Mouse (Mus musculus) embryonic facial prominence, embryonic 14.5 days (tissue): Measurements from ENCODE around the gene Tapbp. TPM values are rescaled to one million over a fixed set of nuclear protein-coding genes. Genes with fewer than 3 reads are reported as not detected.
A peak's percentile ranks its signal among the peaks of the same experiment; 100 is the strongest.

ENCODE experiments used
- ATAC-seq: fragments of 200-750 bp; cut with Nextera tagmentation; 2 replicates; pipeline ENCODE4 v1.8.0; 2017; ENCODE audit warnings: low read depth, moderate number of reproducible peaks, moderate TSS enrichment
- DNase-seq: peaks from one replicate; pipeline ENCODE4 v3.0.0-alpha.2; 2015; ENCODE audit warnings: low spot score
- H3K27ac ChIP-seq: fragments of 300-500 bp; sonication (generic); replicated peaks from 2 replicates; pipeline ENCODE4 v1.5.1; 2014; ENCODE audit warnings: low read depth, mild to moderate bottlenecking, low read length, moderate library complexity
- H3K27me3 ChIP-seq: fragments of 300-500 bp; sonication (generic); replicated peaks from 2 replicates; pipeline ENCODE4 v1.6.1; 2014; ENCODE audit warnings: low read length; ENCODE audit not compliant: control insufficient read depth, insufficient read depth
- H3K36me3 ChIP-seq: fragments of 300-500 bp; sonication (generic); 2 replicates; pipeline ENCODE4 v1.6.1; 2014; ENCODE audit warnings: low read length, mixed read lengths; ENCODE audit not compliant: control insufficient read depth, insufficient read depth
- H3K4me1 ChIP-seq: fragments of 300-500 bp; sonication (generic); 2 replicates; pipeline ENCODE4 v1.6.1; 2014; ENCODE audit warnings: antibody characterized with exemption, low read length; ENCODE audit not compliant: control insufficient read depth, insufficient read depth
- H3K4me2 ChIP-seq: fragments of 300-500 bp; sonication (generic); 2 replicates; pipeline ENCODE4 v1.6.1; 2014; ENCODE audit warnings: low read depth, mild to moderate bottlenecking, low read length, moderate library complexity, mixed read lengths
- H3K4me3 ChIP-seq: fragments of 300-500 bp; sonication (generic); 2 replicates; pipeline ENCODE4 v1.5.1; 2014; ENCODE audit warnings: low read depth, mild to moderate bottlenecking, low read length
- H3K9ac ChIP-seq: fragments of 300-500 bp; sonication (generic); 2 replicates; pipeline ENCODE4 v1.6.1; 2014; ENCODE audit warnings: low read depth, mild to moderate bottlenecking, low read length, moderate library complexity, mixed read lengths
- H3K9me3 ChIP-seq: fragments of 300-500 bp; sonication (generic); 2 replicates; pipeline ENCODE4 v1.6.1; 2016; ENCODE audit warnings: low read length; ENCODE audit not compliant: control insufficient read depth
- WGBS: fragments of 180-500 bp; shearing (Covaris S2); extraction: QIAGEN DNeasy Blood & Tissue Kit; methylation state at CpG from one replicate; pipeline ENCODE4 v1.1.7; 2014; 5-methylcytosine and 5-hydroxymethylcytosine counted together
- polyA plus RNA-seq: library from polyadenylated mRNA; unstranded; fragments of >200 nt; fragmentation: Nextera tagmentation; extraction: Ambion mirVana; gene quantifications from 2 replicates; pipeline ENCODE4 v1.2.1, GENCODE M21; 2014

Tapbp gene
- polyA plus RNA-seq, 1 experiment from 2014 or later: 31.9 TPM

DNA sequence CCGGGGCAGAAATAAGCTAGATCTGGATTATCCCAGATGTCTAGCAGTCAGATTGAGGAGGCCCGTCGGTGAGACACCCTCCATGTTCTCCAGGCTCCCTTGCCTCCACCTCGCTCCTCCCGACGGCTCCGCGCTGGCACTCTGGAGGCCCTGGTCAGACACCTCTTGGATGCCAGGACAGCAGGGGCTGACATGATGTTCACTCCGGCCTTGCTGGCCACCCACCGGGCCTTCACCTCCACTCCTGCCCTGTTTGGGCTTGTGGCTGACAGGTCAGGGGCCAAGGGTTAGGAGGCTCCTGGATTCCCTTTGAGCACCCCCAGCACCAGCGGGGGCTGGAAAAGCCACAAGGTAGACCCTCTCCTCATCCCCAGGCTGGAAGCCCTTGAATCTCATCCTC, 16.2 kb downstream of the Tapbp start:
- Histone ChIP-seq H3K4me3 (no peak overlapping the region), H3K27me3 (no peaks in the 10 kb centered on the region), H3K4me2 (0 out of 2 replicates have a peak overlapping the region, but pooled peaks have one; percentile 96), H3K36me3 (peaks cover 37% of the 10 kb centered on the region), H3K9ac (peak overlapping the region; percentile 79; the same call in 1 of the 2 replicates), H3K9me3 (no peaks in the 10 kb centered on the region), H3K4me1 (peaks cover 12% of the 10 kb centered on the region), H3K27ac (no peak overlapping the region)
- no peak for ATAC-seq
- DNase-seq: no peak
- 89% methylated on average over 11 of the region's 11 CpGs for WGBS

GRCm38 (mm10) chr17:33932448-33932847, 16.7 kb downstream of the Tapbp start:
- no peak overlapping the region for H3K4me2 ChIP-seq
- H3K4me3 ChIP-seq: no peak overlapping the region
- no peak overlapping the region for H3K27ac ChIP-seq
- DNase-seq: no peak
- no peaks in the 10 kb centered on the region for H3K27me3 ChIP-seq
- 75% methylated on average over 14 of the region's 14 CpGs for WGBS
- no peak overlapping the region for H3K9ac ChIP-seq
- peaks cover 12% of the 10 kb centered on the region for H3K4me1 ChIP-seq
- H3K36me3 ChIP-seq: peaks cover 38% of the 10 kb centered on the region
- no peak for ATAC-seq
- no peaks in the 10 kb centered on the region for H3K9me3 ChIP-seq

DNA sequence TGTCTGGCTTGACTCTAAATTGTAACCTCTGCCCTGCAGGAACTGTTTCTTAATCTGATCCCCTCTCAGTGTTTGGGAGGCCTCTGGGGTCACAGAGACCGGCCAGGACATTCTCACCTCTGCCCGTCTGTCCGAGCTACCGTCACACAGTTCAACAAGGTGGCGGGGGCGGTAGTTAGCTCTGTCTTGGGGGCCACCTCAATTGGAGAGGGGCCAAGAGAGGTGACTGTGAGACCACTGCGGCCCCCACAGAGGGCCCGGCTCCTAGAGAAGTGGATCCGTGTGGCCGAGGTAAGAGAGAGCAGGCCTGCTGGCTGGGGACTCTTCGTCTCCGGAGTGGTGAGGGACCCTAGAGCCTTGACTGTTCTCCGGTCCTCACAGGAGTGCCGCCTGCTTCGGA, 17.3 kb downstream of the Tapbp start:
- Histone ChIP-seq H3K9me3 (no peaks in the 10 kb centered on the region), H3K4me3 (no peak overlapping the region), H3K27ac (no peak overlapping the region), H3K4me2 (no peak overlapping the region), H3K27me3 (no peaks in the 10 kb centered on the region), H3K36me3 (peaks cover 40% of the 10 kb centered on the region), H3K4me1 (peaks cover 12% of the 10 kb centered on the region), H3K9ac (0 out of 2 replicates have a peak overlapping the region, but pooled peaks have one; percentile 8)
- DNase-seq (no peak), ATAC-seq (no peak)
- whole genome bisulfite sequencing: 83% methylated on average over 15 of the region's 15 CpGs

- 89% methylated on average over 20 of the region's 21 CpGs for WGBS
Measured at GRCm38 (mm10) chr17:33935422-33936055, 19.8 kb downstream of the Tapbp start.

DNA sequence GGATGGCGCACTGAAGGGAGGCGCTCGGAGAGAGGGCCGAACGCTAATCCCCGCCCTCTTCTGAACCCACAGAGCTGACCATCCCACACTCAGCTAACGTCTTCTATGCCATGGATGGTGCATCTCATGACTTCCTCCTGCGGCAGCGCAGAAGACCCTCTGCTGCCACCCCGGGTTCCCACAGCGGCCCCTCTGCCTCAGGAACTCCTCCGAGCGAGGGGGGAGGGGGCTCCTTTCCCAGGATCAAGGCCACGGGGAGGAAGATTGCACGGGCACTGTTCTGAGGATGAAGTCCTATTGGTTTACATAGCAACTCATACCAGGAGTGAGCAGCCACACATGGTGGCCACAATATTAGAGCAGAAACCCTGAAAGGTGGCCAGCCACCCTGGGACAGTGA, 21.3 kb downstream of the Tapbp start:
- no peak for DNase-seq
- Histone ChIP-seq H3K9me3 (no peaks in the 10 kb centered on the region), H3K4me1 (peaks cover 12% of the 10 kb centered on the region), H3K4me3 (no peak overlapping the region), H3K36me3 (peaks cover 51% of the 10 kb centered on the region), H3K9ac (no peak overlapping the region), H3K27me3 (no peaks in the 10 kb centered on the region), H3K4me2 (no peak overlapping the region), H3K27ac (no peak overlapping the region)
- 86% methylated on average over 14 of the region's 15 CpGs for WGBS
- no peak for ATAC-seq

More at GRCm38 (mm10) chr17:33935422-33936055, 19.8 kb downstream of the Tapbp start:
- Histone ChIP-seq H3K9me3 (no peaks in the 10 kb centered on the region), H3K36me3 (peaks cover 49% of the 10 kb centered on the region), H3K27me3 (no peaks in the 10 kb centered on the region), H3K4me2 (no peak overlapping the region), H3K27ac (no peak overlapping the region), H3K4me3 (no peak overlapping the region), H3K4me1 (peaks cover 12% of the 10 kb centered on the region), H3K9ac (no peak overlapping the region)
- DNase-seq (no peak), ATAC-seq (no peak)

- Histone ChIP-seq H3K9ac (no peak overlapping the region), H3K4me1 (peaks cover 12% of the 10 kb centered on the region), H3K4me3 (no peak overlapping the region), H3K36me3 (peaks cover 51% of the 10 kb centered on the region), H3K9me3 (no peaks in the 10 kb centered on the region), H3K4me2 (peak overlapping the region; percentile 77; the same call in 1 of the 2 replicates), H3K27me3 (no peaks in the 10 kb centered on the region), H3K27ac (no peak overlapping the region)
- WGBS: 85% methylated on average over 11 of the region's 11 CpGs
- DNase-seq: no peak
- no peak for ATAC-seq
Measured at GRCm38 (mm10) chr17:33938783-33939182, 23.1 kb downstream of the Tapbp start.

DNA sequence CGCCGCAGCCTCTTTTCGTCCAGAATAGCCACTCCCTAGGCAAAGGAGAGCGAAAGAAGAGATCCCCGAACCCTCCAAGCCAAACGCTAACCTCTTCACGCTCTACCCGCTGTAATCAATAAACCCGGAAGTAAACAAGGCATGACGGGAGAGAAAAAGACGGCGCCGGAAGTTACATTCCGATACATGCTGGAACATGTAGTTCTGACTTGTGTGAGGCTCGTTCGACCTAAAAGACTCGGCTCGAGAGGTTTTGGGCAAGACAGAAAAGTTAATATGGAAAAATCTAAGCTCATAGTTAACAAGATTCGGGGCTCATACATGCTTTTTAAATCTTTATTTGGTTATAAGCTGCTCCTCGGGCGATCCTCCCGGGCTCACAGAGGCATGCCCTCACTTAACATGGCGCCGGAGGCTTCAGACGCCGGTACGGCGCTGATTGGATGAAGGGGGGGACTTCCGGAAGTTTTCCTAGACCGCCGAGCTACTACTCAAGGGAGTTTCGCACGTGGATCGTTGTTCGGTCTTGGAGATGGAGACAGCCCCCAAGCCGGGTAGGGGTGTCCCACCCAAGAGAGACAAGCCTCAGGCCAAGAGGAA, 24.6 kb downstream of the Tapbp start, which contains the start of the genes Pfdn6 and Wdr46:
Gene Pfdn6 (minus strand): TSS at position 138 of the 600 bp plus-strand sequence.
Gene Wdr46 (plus strand): TSS at position 455 of the 600 bp plus-strand sequence.
- Histone ChIP-seq H3K4me2 (peak within 1 kb of the TSS; percentile 89), H3K36me3 (peaks cover 61% of the 10 kb centered on the region), H3K4me1 (peaks cover 12% of the 10 kb centered on the region), H3K27me3 (no peaks in the 10 kb centered on the region), H3K9me3 (no peaks in the 10 kb centered on the region), H3K9ac (peak within 1 kb of the TSS; percentile 79), H3K27ac (no peak within 1 kb of the TSS), H3K4me3 (peak within 1 kb of the TSS; percentile 87)
- ATAC-seq: peak; percentile 93
- under 1% methylated on average over 36 of the region's 36 CpGs for WGBS
- peak; percentile 96 for DNase-seq

DNA sequence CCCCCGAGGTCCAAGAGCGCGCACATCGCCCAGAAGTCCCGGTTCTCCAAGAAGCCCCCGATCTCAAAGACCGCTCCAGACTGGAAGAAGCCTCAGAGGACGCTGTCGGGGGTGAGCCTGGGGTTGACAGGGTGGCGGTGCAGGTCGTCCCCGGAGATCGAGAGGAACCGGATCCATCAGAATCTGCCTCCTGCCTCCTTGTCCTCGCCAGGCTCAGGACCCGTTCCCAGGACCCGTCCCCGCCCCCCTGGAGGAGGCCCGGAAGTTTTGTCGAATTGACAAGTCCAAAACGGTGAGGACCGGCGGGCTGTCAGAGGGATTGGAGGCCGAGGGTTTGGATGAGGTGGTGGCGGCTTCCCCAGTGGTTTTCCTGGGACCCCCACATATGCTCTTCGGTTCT, 25.3 kb downstream of the Tapbp start:
- peak overlapping the region; percentile 87 for H3K4me3 ChIP-seq
- H3K4me2 ChIP-seq: peak overlapping the region; percentile 89
- H3K36me3 ChIP-seq: peaks cover 58% of the 10 kb centered on the region
- ATAC-seq (no peak), DNase-seq (no peak)
- WGBS: under 1% methylated on average over 14 of the region's 26 CpGs
- H3K9me3 ChIP-seq: no peaks in the 10 kb centered on the region
- H3K27me3 ChIP-seq: no peaks in the 10 kb centered on the region
- no peak overlapping the region for H3K27ac ChIP-seq
- peak overlapping the region; percentile 79 for H3K9ac ChIP-seq
- peaks cover 12% of the 10 kb centered on the region for H3K4me1 ChIP-seq
